Comparison of ENCODE assay signal across 9 mouse cellular contexts in genomic region chr2:79370711-79371312, GRCm38 (mm10).
A peak's percentile ranks its signal among the peaks of the same experiment; 100 is the strongest.
DNase-seq lines count a peak whose midpoint lies in the region; ATAC-seq and TF ChIP-seq lines count a peak whose summit lies in the region.
"Had no signal": no experiment of that assay in that cellular context is flagged by ENCODE, and none has a peak within 500 bp of the region (broad histone marks: within the 10 kb centered on the region; RNA-seq: fewer than 3 reads in every experiment).

No protein-coding gene starts in this region.

- H3K36me3 ChIP-seq in kidney, adult 2 months (ENCODE audit: control insufficient read depth, insufficient read depth, low read length) = no peaks in the 10 kb centered on the region
- H3K36me3 ChIP-seq in kidney, embryonic 14.5 days (ENCODE audit: control insufficient read depth, insufficient read depth, low read length) = no peaks in the 10 kb centered on the region
- no peaks in the 10 kb centered on the region for H3K36me3 ChIP-seq in embryonic facial prominence, embryonic 15.5 days
- no peaks in the 10 kb centered on the region for H3K36me3 ChIP-seq in midbrain, embryonic 16.5 days (ENCODE audit: control insufficient read depth, insufficient read depth, low read length)
- H3K36me3 ChIP-seq: stomach, embryonic 15.5 days had no signal

- WGBS in kidney, adult 2 months = 62% methylated on average over 9 of the region's 9 CpGs
- WGBS in kidney, embryonic 14.5 days = 81% methylated on average over 9 of the region's 9 CpGs
- WGBS in embryonic facial prominence, embryonic 15.5 days = 62% methylated on average over 9 of the region's 9 CpGs
- WGBS in midbrain, embryonic 16.5 days = 87% methylated on average over 9 of the region's 9 CpGs

- peak overlapping the region; percentile 40 for H3K4me3 ChIP-seq in kidney, adult 2 months (ENCODE audit: insufficient read depth, low read depth, low read length)
- no peak overlapping the region for H3K4me3 ChIP-seq in kidney, embryonic 14.5 days (ENCODE audit: low read length)
- H3K4me3 ChIP-seq in embryonic facial prominence, embryonic 15.5 days (replicated peaks) = peak overlapping the region; percentile 20
- H3K4me3 ChIP-seq in midbrain, embryonic 16.5 days (ENCODE audit: low read depth, low read length) = no peak overlapping the region
- H3K4me3 ChIP-seq: stomach, embryonic 15.5 days had no signal

- ATAC-seq in kidney, embryonic 14.5 days (ENCODE audit: low FRiP score, low TSS enrichment) = no peak
- no peak for ATAC-seq in embryonic facial prominence, embryonic 15.5 days (ENCODE audit: insufficient number of reproducible peaks, low FRiP score, low TSS enrichment, low read depth)
- ATAC-seq in monocyte, adult 5-6 weeks (replicated peaks; ENCODE audit: insufficient number of reproducible peaks, low FRiP score, low TSS enrichment, poor library complexity, severe bottlenecking) = peak; percentile 67
- no peak for ATAC-seq in midbrain, embryonic 16.5 days

- DNase-seq in kidney, adult 2 months = peak; percentile 21
- DNase-seq in CD8-positive naive resting alpha-beta T cell, adult 2 months (ENCODE audit: low read depth in 2 of 2, low spot score in 2 of 2) = peak; percentile 10 to 30
- DNase-seq in retina, embryonic 14.5 days (ENCODE audit: low spot score) = no peak
- no peak for DNase-seq in adrenal gland, adult 18-20 months (ENCODE audit: low spot score in 2 of 2)

- H3K9me3 ChIP-seq in kidney, embryonic 14.5 days (ENCODE audit: control insufficient read depth, low read length) = no peaks in the 10 kb centered on the region
- H3K9me3 ChIP-seq in embryonic facial prominence, embryonic 15.5 days (replicated peaks) = no peaks in the 10 kb centered on the region
- no peaks in the 10 kb centered on the region for H3K9me3 ChIP-seq in midbrain, embryonic 16.5 days (replicated peaks; ENCODE audit: control insufficient read depth, low read length, poor library complexity, severe bottlenecking)
- H3K9me3 ChIP-seq: stomach, embryonic 15.5 days had no signal

- no peaks in the 10 kb centered on the region for H3K4me1 ChIP-seq in kidney, adult 2 months (ENCODE audit: control insufficient read depth, insufficient read depth, low read length)
- no peaks in the 10 kb centered on the region for H3K4me1 ChIP-seq in kidney, embryonic 14.5 days (ENCODE audit: control insufficient read depth, insufficient read depth, low read length)
- no peaks in the 10 kb centered on the region for H3K4me1 ChIP-seq in embryonic facial prominence, embryonic 15.5 days
- H3K4me1 ChIP-seq in midbrain, embryonic 16.5 days (ENCODE audit: control insufficient read depth, insufficient read depth, low read length) = no peaks in the 10 kb centered on the region
- H3K4me1 ChIP-seq: stomach, embryonic 15.5 days had no signal

- TF ChIP-seq CTCF in kidney, adult 2 months (conservative IDR thresholded peaks at IDR 0.05; ENCODE audit: insufficient read depth, insufficient read length, low read depth, low read length) = no peak

- no peak for TF ChIP-seq POLR2A in kidney, adult 2 months (IDR thresholded peaks at IDR 0.05; ENCODE audit: low read depth, low read length)

- no peak overlapping the region for H3K9ac ChIP-seq in kidney, embryonic 14.5 days (ENCODE audit: low read depth, low read length)
- H3K9ac ChIP-seq in embryonic facial prominence, embryonic 15.5 days = no peak overlapping the region
- no peak overlapping the region for H3K9ac ChIP-seq in midbrain, embryonic 16.5 days (ENCODE audit: low read depth, low read length)
- H3K9ac ChIP-seq: stomach, embryonic 15.5 days had no signal

- H3K27ac ChIP-seq in kidney, adult 2 months (ENCODE audit: insufficient read depth, low read depth, low read length) = no peak overlapping the region
- no peak overlapping the region for H3K27ac ChIP-seq in kidney, embryonic 14.5 days (ENCODE audit: low read depth, low read length)
- no peak overlapping the region for H3K27ac ChIP-seq in embryonic facial prominence, embryonic 15.5 days (replicated peaks)
- no peak overlapping the region for H3K27ac ChIP-seq in midbrain, embryonic 16.5 days (ENCODE audit: low read length)
- H3K27ac ChIP-seq: stomach, embryonic 15.5 days had no signal

- H3K4me2 ChIP-seq in kidney, embryonic 14.5 days (replicated peaks; ENCODE audit: low read depth, low read length) = no peak overlapping the region
- H3K4me2 ChIP-seq in embryonic facial prominence, embryonic 15.5 days (replicated peaks) = peak overlapping the region; percentile 24; the same call in 1 of the 2 replicates
- H3K4me2 ChIP-seq in midbrain, embryonic 16.5 days (ENCODE audit: low read length) = no peak overlapping the region
- H3K4me2 ChIP-seq: stomach, embryonic 15.5 days had no signal

- H3K27me3 ChIP-seq in kidney, adult 2 months (replicated peaks; ENCODE audit: control insufficient read depth, insufficient read depth, low read length) = no peaks in the 10 kb centered on the region
- H3K27me3 ChIP-seq in kidney, embryonic 14.5 days (ENCODE audit: control insufficient read depth, insufficient read depth, low read length) = no peaks in the 10 kb centered on the region
- no peaks in the 10 kb centered on the region for H3K27me3 ChIP-seq in embryonic facial prominence, embryonic 15.5 days
- no peaks in the 10 kb centered on the region for H3K27me3 ChIP-seq in midbrain, embryonic 16.5 days (ENCODE audit: control insufficient read depth, insufficient read depth, low read depth, low read length)
- H3K27me3 ChIP-seq: stomach, embryonic 15.5 days had no signal

Comparison
In these comparisons a context has a peak if more than half of its experiments do, and no peak if none do; other contexts are left out.
1. H3K4me3 ChIP-seq: peak in kidney, adult 2 months (single experiment) and embryonic facial prominence, embryonic 15.5 days (single experiment); none in kidney, embryonic 14.5 days (single experiment) and midbrain, embryonic 16.5 days (single experiment).
2. DNase-seq: peak in kidney, adult 2 months (single experiment) and CD8-positive naive resting alpha-beta T cell, adult 2 months (2 of 2); none in retina, embryonic 14.5 days (single experiment) and adrenal gland, adult 18-20 months (0 of 2).